Mouse (Mus musculus) small intestine, adult 2 months (tissue): ENCODE results near the gene Wbp2nl.

Experiments used
- CTCF ChIP-seq: fragments of 200-500 bp; IDR thresholded peaks from 2 replicates; pipeline ENCODE4 v1.5.1; 2012; ENCODE audit warnings: low read depth, mild to moderate bottlenecking, control low read depth, inconsistent platforms, low read length, moderate library complexity, mixed read lengths; ENCODE audit not compliant: insufficient replicate concordance, insufficient read length; ENCODE audit errors: extremely low read depth
- POLR2A ChIP-seq: fragments of 200-500 bp; IDR thresholded peaks from 2 replicates; pipeline ENCODE4 v1.6.1; 2012; ENCODE audit warnings: low read depth, mild to moderate bottlenecking, control low read depth, inconsistent platforms, low read length, moderate library complexity

- TF ChIP-seq POLR2A (peak; percentile 65), CTCF (no peak)
These were observed 47.2 kb downstream of the Wbp2nl start for GRCm38 (mm10) chr15:82345820-82346470.
